Mouse (Mus musculus) retina, adult 2 months (tissue): ENCODE results near the gene Gm17689.

Experiments used
- DNase-seq: peaks from one replicate; pipeline ENCODE4 v3.0.0-alpha.2; 2012; ENCODE audit warnings: low read depth, low spot score

Gene Gm17689

DNA sequence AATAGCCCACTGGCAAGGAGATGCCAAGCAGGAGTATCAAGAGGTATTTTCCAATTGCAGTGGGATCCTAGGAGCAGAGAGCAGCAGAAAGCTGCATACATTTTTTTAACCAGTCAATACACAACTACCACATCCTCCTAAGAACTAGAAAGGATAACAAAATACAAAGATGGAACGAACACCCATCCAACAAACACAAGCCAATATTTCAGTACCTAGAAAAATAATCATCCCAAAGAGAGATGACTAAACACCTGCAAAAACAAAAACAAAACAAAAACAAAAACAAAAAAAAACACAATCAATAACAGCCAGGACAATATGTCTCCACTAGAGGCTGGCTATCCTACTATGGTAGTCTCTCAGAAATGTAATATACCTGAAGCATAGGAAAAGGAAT is at the start of gene Gm17689:
Gene Gm17689, minus strand, starts transcription at position 101 of the 400 bp plus-strand sequence.
- no peak for DNase-seq

DNA sequence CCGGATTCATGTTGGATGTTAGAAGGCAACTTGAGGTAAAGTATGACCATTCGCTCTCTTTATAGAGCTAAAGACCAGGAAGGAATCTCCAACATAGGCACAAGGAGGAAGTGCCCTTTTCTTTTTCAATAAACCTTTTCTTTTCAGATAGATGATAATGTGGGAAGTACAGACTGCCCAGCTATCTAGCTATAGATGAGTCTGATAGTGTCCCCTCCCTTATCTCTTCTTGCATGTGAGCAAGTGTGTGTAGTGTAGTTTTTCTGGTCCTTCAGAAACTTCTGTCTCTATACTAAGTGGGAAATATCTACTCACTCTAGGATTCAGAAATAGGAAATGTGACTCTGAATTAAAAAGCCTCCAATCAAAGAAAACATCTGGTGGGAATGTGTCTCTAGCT is 40.6 kb downstream of the Gm17689 start, which contains the start of gene Gm5615:
Gene Gm5615, minus strand, starts transcription at position 101 of the 400 bp plus-strand sequence.
- DNase-seq = no peak
